Mouse (Mus musculus) limb, embryonic 14.5 days (tissue): ENCODE measurements around the gene Adamts8. TPM values are rescaled to one million over a fixed set of nuclear protein-coding genes. Genes with fewer than 3 reads are reported as not detected.

Experiments
- ATAC-seq: fragments of 200-750 bp; cut with Nextera tagmentation; 2 replicates; pipeline ENCODE4 v1.8.0; 2017; ENCODE audit warnings: low read depth, moderate number of reproducible peaks, moderate TSS enrichment; ENCODE audit not compliant: low FRiP score
- DNase-seq: peaks from one replicate; pipeline ENCODE4 v3.0.0-alpha.2; 2015; ENCODE audit warnings: low spot score
- H3K27ac ChIP-seq: fragments of 300-500 bp; sonication (generic); replicated peaks from 2 replicates; pipeline ENCODE4 v1.5.1; 2014; ENCODE audit warnings: low read depth, mild to moderate bottlenecking, low read length, moderate library complexity, mixed read lengths
- H3K27me3 ChIP-seq: fragments of 300-500 bp; sonication (generic); 2 replicates; pipeline ENCODE4 v1.6.1; 2014; ENCODE audit warnings: low read length, mixed read lengths; ENCODE audit not compliant: control insufficient read depth, insufficient read depth
- H3K36me3 ChIP-seq: fragments of 300-500 bp; sonication (generic); 2 replicates; pipeline ENCODE4 v1.6.1; 2014; ENCODE audit warnings: mild to moderate bottlenecking, low read length, moderate library complexity, mixed read lengths; ENCODE audit not compliant: control insufficient read depth, insufficient read depth
- H3K4me1 ChIP-seq: fragments of 300-500 bp; sonication (generic); 2 replicates; pipeline ENCODE4 v1.6.1; 2014; ENCODE audit warnings: antibody characterized with exemption, low read length, mixed read lengths; ENCODE audit not compliant: control insufficient read depth, insufficient read depth
- H3K4me2 ChIP-seq: fragments of 300-500 bp; sonication (generic); replicated peaks from 2 replicates; pipeline ENCODE4 v1.6.1; 2014; ENCODE audit warnings: low read depth, mild to moderate bottlenecking, low read length, moderate library complexity; ENCODE audit not compliant: severe bottlenecking
- H3K4me3 ChIP-seq: fragments of 300-500 bp; sonication (generic); replicated peaks from 2 replicates; pipeline ENCODE4 v1.5.1; 2014; ENCODE audit warnings: low read length
- H3K9ac ChIP-seq: fragments of 300-500 bp; sonication (generic); 2 replicates; pipeline ENCODE4 v1.6.1; 2014; ENCODE audit warnings: mild to moderate bottlenecking, low read depth, low read length, moderate library complexity; ENCODE audit not compliant: severe bottlenecking
- H3K9me3 ChIP-seq: fragments of 300-500 bp; sonication (generic); 2 replicates; pipeline ENCODE4 v1.6.1; 2016; ENCODE audit warnings: low read length; ENCODE audit not compliant: control insufficient read depth
- POLR2A ChIP-seq: fragments of 200-500 bp; IDR thresholded peaks from 2 replicates; pipeline ENCODE4 v1.8.0; 2012; ENCODE audit warnings: inconsistent platforms, mild to moderate bottlenecking, moderate library complexity, borderline replicate concordance; ENCODE audit not compliant: insufficient read depth, insufficient read length; ENCODE audit errors: extremely low read depth
- WGBS: fragments of 180-500 bp; shearing (Covaris S2); extraction: QIAGEN DNeasy Blood & Tissue Kit; methylation state at CpG from one replicate; pipeline ENCODE4 v1.1.7; 2014; 5-methylcytosine and 5-hydroxymethylcytosine counted together
- polyA plus RNA-seq, 2 experiments: library from polyadenylated mRNA; depleted of rRNA in 1 of 2; stranded (reverse) in 1 of 2; unstranded in 1 of 2; fragments of >200 nt; fragmentation: Nextera tagmentation in 1 of 2; extraction: Ambion mirVana in 1 of 2; gene quantifications; 2 replicates each; pipeline versions ENCODE4 v1.2.1 to v1.2.3; 2012 to 2014

The Adamts8 gene
- polyA plus RNA-seq, 2 experiments, result 4.2 to 5.0 TPM

DNA sequence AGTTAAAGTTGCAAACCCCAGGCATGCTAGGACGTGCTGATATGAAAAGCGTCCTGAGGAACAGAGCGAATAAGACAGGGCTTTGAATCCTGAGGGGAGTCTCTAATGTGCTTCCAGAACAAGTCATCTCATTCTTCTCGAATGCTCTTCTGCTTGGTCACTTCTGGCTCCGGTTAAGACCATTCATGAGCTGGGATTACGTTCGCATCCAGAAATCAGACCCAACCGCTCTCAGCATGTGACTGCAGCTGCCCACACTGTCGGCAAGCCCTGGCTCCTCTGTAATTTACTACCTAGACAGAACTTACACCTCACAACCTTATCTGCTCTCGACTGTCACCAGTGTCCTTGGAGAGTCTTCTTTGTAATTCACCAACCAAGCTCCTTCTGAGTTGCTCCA is 58.3 kb downstream of the Adamts8 start:
- Histone ChIP-seq H3K4me2 (no peak overlapping the region), H3K9ac (no peak overlapping the region), H3K27me3 (no peaks in the 10 kb centered on the region), H3K4me3 (no peak overlapping the region), H3K36me3 (no peaks in the 10 kb centered on the region), H3K9me3 (no peaks in the 10 kb centered on the region), H3K4me1 (no peaks in the 10 kb centered on the region), H3K27ac (no peak overlapping the region)
- no peak for DNase-seq
- TF ChIP-seq POLR2A, result no peak
- 64% methylated on average over 10 of the region's 10 CpGs for WGBS
- ATAC-seq, result no peak

DNA sequence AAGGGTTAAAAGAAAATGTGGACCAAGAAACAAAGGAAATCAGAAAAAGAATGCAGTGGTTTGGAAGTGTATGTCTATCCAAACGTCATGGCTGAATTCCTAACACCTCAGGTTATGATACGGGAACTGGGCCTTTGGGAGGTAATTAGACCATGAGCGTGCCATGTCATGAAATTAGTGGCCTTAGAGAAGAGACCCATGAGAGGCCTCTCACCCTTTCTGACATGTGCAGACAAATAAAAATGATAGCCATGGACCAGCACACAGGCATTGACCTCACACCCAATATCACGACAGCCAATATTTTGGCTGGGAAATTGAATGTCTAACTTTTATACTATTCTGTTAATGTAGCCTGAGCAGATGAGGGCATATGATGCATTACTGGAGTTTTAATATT is 60.2 kb downstream of the Adamts8 start:
- WGBS, result 55% methylated on average over 4 of the region's 4 CpGs
- Histone ChIP-seq H3K4me1 (no peaks in the 10 kb centered on the region), H3K27me3 (no peaks in the 10 kb centered on the region), H3K9me3 (no peaks in the 10 kb centered on the region), H3K36me3 (no peaks in the 10 kb centered on the region), H3K27ac (no peak overlapping the region), H3K4me2 (no peak overlapping the region), H3K9ac (no peak overlapping the region), H3K4me3 (no peak overlapping the region)
- ATAC-seq (peak; percentile 63; the same call in 1 of the 2 replicates), DNase-seq (no peak)
- no peak for TF ChIP-seq POLR2A

- no peaks in the 10 kb centered on the region for H3K9me3 ChIP-seq
- H3K9ac ChIP-seq, result no peak overlapping the region
- no peak overlapping the region for H3K4me2 ChIP-seq
- no peak overlapping the region for H3K27ac ChIP-seq
- H3K4me1 ChIP-seq, result no peaks in the 10 kb centered on the region
- no peak for ATAC-seq
- WGBS, result 78% methylated on average over 2 of the region's 2 CpGs
- H3K4me3 ChIP-seq, result no peak overlapping the region
- H3K36me3 ChIP-seq, result no peaks in the 10 kb centered on the region
- TF ChIP-seq POLR2A, result no peak
- H3K27me3 ChIP-seq, result no peaks in the 10 kb centered on the region
- no peak for DNase-seq
These were observed 67.0 kb downstream of the Adamts8 start for GRCm38 (mm10) chr9:31009334-31009733.

GRCm38 (mm10) chr9:31010040-31010439 is 67.7 kb downstream of the Adamts8 start:
- Histone ChIP-seq H3K4me3 (no peak overlapping the region), H3K36me3 (no peaks in the 10 kb centered on the region), H3K27ac (no peak overlapping the region), H3K4me2 (no peak overlapping the region), H3K4me1 (no peaks in the 10 kb centered on the region), H3K9ac (no peak overlapping the region), H3K9me3 (no peaks in the 10 kb centered on the region), H3K27me3 (no peaks in the 10 kb centered on the region)
- TF ChIP-seq POLR2A, result no peak
- DNase-seq, result no peak
- 27% methylated on average over 3 of the region's 3 CpGs for WGBS
- ATAC-seq, result no peak

DNA sequence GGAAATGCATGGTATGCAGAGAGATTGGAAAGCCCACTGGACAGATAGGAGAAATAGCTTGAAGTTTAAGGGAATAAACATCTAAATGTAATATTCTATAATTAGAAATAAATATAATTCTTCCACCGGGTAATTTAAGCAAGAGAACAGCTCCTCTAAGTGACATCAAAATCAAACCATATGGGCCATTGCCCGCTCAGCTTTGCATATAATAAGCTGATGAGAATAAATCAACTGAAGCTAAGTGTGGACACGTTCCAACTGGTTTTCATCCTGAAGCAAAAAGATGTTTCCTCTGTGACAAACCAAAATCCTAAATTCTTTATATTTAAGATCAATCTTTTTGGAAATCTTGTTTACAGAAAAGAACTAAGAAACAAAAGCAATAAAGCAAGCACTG is 68.4 kb downstream of the Adamts8 start:
- Histone ChIP-seq H3K4me3 (no peak overlapping the region), H3K9me3 (no peaks in the 10 kb centered on the region), H3K27me3 (no peaks in the 10 kb centered on the region), H3K9ac (no peak overlapping the region), H3K4me1 (no peaks in the 10 kb centered on the region), H3K4me2 (no peak overlapping the region), H3K36me3 (no peaks in the 10 kb centered on the region), H3K27ac (no peak overlapping the region)
- 66% methylated on average over 3 of the region's 3 CpGs for WGBS
- no peak for ATAC-seq
- no peak for TF ChIP-seq POLR2A
- DNase-seq, result no peak

GRCm38 (mm10) chr9:31011533-31011932 is 69.2 kb downstream of the Adamts8 start:
- H3K36me3 ChIP-seq, result no peaks in the 10 kb centered on the region
- H3K27ac ChIP-seq, result no peak overlapping the region
- 21% methylated on average over 1 of the region's 1 CpGs for WGBS
- ATAC-seq (no peak), DNase-seq (no peak)
- H3K9ac ChIP-seq, result no peak overlapping the region
- H3K4me1 ChIP-seq, result no peaks in the 10 kb centered on the region
- no peaks in the 10 kb centered on the region for H3K9me3 ChIP-seq
- H3K4me2 ChIP-seq, result no peak overlapping the region
- no peaks in the 10 kb centered on the region for H3K27me3 ChIP-seq
- no peak overlapping the region for H3K4me3 ChIP-seq
- TF ChIP-seq POLR2A, result no peak
